Mouse (Mus musculus): Measurements from ENCODE around the gene Slc37a1. TPM values are rescaled to one million over a fixed set of nuclear protein-coding genes. Genes with fewer than 3 reads are reported as not detected.
"Not testable (repeated sequence)": the region's sequence is repeated elsewhere in the genome, so short reads cannot be mapped to it uniquely, and the experiment has no call there.

The Slc37a1 gene
- polyA plus RNA-seq, 1 experiment from 2014 or later = 16.5 TPM

DNA sequence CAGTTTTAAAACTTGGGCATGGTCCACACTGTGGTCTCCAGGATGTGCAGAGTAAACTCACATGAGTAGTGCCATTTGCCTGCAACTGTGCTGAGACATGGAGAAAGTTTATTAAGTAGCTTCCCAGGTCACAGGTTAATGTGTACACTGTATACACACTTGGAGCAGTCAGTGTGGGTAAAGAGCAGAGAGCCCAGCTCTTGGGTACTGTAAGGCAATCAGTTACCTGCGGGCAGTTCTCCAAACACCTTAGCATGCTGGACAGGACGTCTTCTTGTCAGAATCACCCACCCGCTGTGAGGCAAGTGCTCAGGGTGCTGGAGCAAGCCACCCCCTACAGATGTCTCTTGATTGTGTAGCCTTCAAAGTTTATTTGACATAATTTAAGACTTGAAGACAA is 58.2 kb downstream of the Slc37a1 start:
- no peak for TF ChIP-seq CTCF (IDR thresholded peaks at IDR 0.05; ENCODE audit: low read depth)
- Histone ChIP-seq H3K27me3 (replicated peaks; ENCODE audit: control insufficient read depth, insufficient read depth, low read length) (no peaks in the 10 kb centered on the region), H3K4me3 (ENCODE audit: low read depth, low read length) (no peak overlapping the region), H3K4me1 (replicated peaks; ENCODE audit: control insufficient read depth, insufficient read depth, low read length) (no peaks in the 10 kb centered on the region), H3K27ac (ENCODE audit: low read depth, low read length) (no peak overlapping the region), H3K36me3 (ENCODE audit: control insufficient read depth, insufficient read depth) (peaks cover 66% of the 10 kb centered on the region; the same call in 1 of the 2 replicates), H3K9me3 (ENCODE audit: control insufficient read depth) (no peaks in the 10 kb centered on the region), H3K4me2 (replicated peaks; ENCODE audit: low read depth) (no peak overlapping the region), H3K9ac (ENCODE audit: low read depth, low read length) (no peak overlapping the region)
- ATAC-seq = no peak
- WGBS = 73% methylated on average over 3 of the region's 3 CpGs

DNA sequence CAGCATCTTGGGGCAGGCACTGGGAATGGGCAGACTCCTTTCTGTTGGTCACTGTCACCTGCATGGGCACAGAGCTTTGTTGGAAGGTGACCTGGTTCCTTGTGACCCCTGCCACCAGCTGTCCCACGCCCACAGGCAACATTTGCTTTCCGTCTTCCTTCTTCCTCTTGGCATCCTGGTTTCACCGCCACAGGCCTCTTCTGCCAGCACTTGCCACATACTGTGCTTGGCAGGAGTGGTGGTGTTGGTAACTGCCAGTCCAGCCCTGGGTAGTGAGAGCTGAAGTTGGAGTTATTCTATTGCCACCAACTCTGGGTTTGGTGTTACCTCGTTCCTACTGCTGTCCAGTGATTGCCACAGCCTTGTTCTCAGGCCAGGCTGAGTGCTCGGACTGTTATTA is 61.5 kb downstream of the Slc37a1 start:
- Histone ChIP-seq H3K36me3 (ENCODE audit: control insufficient read depth, insufficient read depth) (peaks cover 58% of the 10 kb centered on the region; the same call in 1 of the 2 replicates), H3K4me1 (replicated peaks; ENCODE audit: control insufficient read depth, insufficient read depth, low read length) (no peaks in the 10 kb centered on the region), H3K9ac (ENCODE audit: low read depth, low read length) (no peak overlapping the region), H3K27ac (ENCODE audit: low read depth, low read length) (no peak overlapping the region), H3K4me2 (replicated peaks; ENCODE audit: low read depth) (no peak overlapping the region), H3K27me3 (replicated peaks; ENCODE audit: control insufficient read depth, insufficient read depth, low read length) (no peaks in the 10 kb centered on the region), H3K9me3 (ENCODE audit: control insufficient read depth) (no peaks in the 10 kb centered on the region), H3K4me3 (ENCODE audit: low read depth, low read length) (no peak overlapping the region)
- ATAC-seq = no peak
- 91% methylated on average over 5 of the region's 5 CpGs for WGBS
- no peak for TF ChIP-seq CTCF (IDR thresholded peaks at IDR 0.05; ENCODE audit: low read depth)

DNA sequence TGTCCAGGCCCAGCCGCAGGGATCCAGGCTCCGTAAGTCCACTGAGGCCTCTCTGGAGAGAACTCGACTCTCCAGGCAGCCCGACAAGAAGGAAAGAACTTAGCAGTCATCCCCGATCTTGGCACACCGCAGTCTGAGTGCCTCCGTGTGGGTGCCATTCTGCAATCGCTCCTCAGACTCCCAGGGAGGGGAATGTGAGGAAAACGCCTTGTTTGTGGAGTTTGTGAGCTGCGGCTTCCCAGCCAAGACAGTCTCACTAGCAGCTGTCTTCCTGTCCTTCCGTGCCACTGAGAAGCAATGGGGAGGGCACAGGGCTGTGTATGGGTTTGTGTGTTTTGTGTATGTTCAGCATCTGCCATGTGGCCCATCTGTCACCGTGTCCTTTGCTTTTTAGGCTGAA is 62.8 kb downstream of the Slc37a1 start:
- no peaks in the 10 kb centered on the region for H3K27me3 ChIP-seq (replicated peaks; ENCODE audit: control insufficient read depth, insufficient read depth, low read length)
- H3K27ac ChIP-seq (ENCODE audit: low read depth, low read length) = no peak overlapping the region
- no peak for ATAC-seq
- H3K4me2 ChIP-seq (replicated peaks; ENCODE audit: low read depth) = no peak overlapping the region
- TF ChIP-seq CTCF (IDR thresholded peaks at IDR 0.05; ENCODE audit: low read depth) = no peak
- 82% methylated on average over 12 of the region's 12 CpGs for WGBS
- H3K9me3 ChIP-seq (ENCODE audit: control insufficient read depth) = no peaks in the 10 kb centered on the region
- peaks cover 54% of the 10 kb centered on the region; the same call in 1 of the 2 replicates for H3K36me3 ChIP-seq (ENCODE audit: control insufficient read depth, insufficient read depth)
- H3K4me3 ChIP-seq (ENCODE audit: low read depth, low read length) = no peak overlapping the region
- H3K9ac ChIP-seq (ENCODE audit: low read depth, low read length) = no peak overlapping the region
- H3K4me1 ChIP-seq (replicated peaks; ENCODE audit: control insufficient read depth, insufficient read depth, low read length) = no peaks in the 10 kb centered on the region

GRCm38 (mm10) chr17:31351984-31352383 is 65.4 kb downstream of the Slc37a1 start:
- Histone ChIP-seq H3K27ac (ENCODE audit: low read depth, low read length) (no peak overlapping the region), H3K36me3 (ENCODE audit: control insufficient read depth, insufficient read depth) (peaks cover 33% of the 10 kb centered on the region; the same call in 1 of the 2 replicates)
- WGBS = 70% methylated on average over 8 of the region's 8 CpGs

DNA sequence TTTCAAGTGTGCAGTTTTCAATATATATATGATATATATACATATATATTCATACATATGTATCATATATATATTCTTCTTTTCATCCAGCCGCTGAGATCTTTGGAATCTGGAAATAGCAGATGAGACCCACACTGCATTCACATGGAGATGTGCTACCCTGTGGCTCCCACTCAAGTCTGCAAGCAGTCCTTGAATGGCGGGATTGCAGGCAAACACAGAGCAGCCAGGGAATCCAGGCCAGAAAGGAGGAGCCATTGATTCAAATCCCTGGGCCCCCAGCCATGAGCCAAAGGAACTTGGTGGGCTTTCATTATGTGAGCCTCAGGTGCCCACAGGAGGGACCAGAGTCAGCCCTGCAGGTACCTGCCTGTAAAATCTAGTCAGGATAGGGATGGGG is 66.7 kb downstream of the Slc37a1 start:
- no peak for ATAC-seq
- no peak for TF ChIP-seq CTCF (IDR thresholded peaks at IDR 0.05; ENCODE audit: low read depth)
- H3K4me3 ChIP-seq (ENCODE audit: low read depth, low read length) = no peak overlapping the region
- H3K27ac ChIP-seq (ENCODE audit: low read depth, low read length) = no peak overlapping the region
- no peaks in the 10 kb centered on the region for H3K27me3 ChIP-seq (replicated peaks; ENCODE audit: control insufficient read depth, insufficient read depth, low read length)
- WGBS = 85% methylated on average over 2 of the region's 2 CpGs
- H3K36me3 ChIP-seq (ENCODE audit: control insufficient read depth, insufficient read depth) = peaks cover 21% of the 10 kb centered on the region; the same call in 1 of the 2 replicates
- no peaks in the 10 kb centered on the region for H3K4me1 ChIP-seq (replicated peaks; ENCODE audit: control insufficient read depth, insufficient read depth, low read length)
- H3K9ac ChIP-seq (ENCODE audit: low read depth, low read length) = no peak overlapping the region
- no peaks in the 10 kb centered on the region for H3K9me3 ChIP-seq (ENCODE audit: control insufficient read depth)
- H3K4me2 ChIP-seq (replicated peaks; ENCODE audit: low read depth) = no peak overlapping the region

More at GRCm38 (mm10) chr17:31351984-31352383, 65.4 kb downstream of the Slc37a1 start:
- no peaks in the 10 kb centered on the region for H3K27me3 ChIP-seq (replicated peaks; ENCODE audit: control insufficient read depth, insufficient read depth, low read length)
- H3K4me1 ChIP-seq (replicated peaks; ENCODE audit: control insufficient read depth, insufficient read depth, low read length) = no peaks in the 10 kb centered on the region
- ATAC-seq = no peak
- no peak overlapping the region for H3K4me2 ChIP-seq (replicated peaks; ENCODE audit: low read depth)
- no peak for TF ChIP-seq CTCF (IDR thresholded peaks at IDR 0.05; ENCODE audit: low read depth)
- no peak overlapping the region for H3K4me3 ChIP-seq (ENCODE audit: low read depth, low read length)
- H3K9me3 ChIP-seq (ENCODE audit: control insufficient read depth) = no peaks in the 10 kb centered on the region
- no peak overlapping the region for H3K9ac ChIP-seq (ENCODE audit: low read depth, low read length)

- H3K36me3 ChIP-seq (ENCODE audit: control insufficient read depth, insufficient read depth); H3K4me1 ChIP-seq (replicated peaks; ENCODE audit: control insufficient read depth, insufficient read depth, low read length); H3K27ac ChIP-seq (ENCODE audit: low read depth, low read length); H3K9ac ChIP-seq (ENCODE audit: low read depth, low read length); H3K4me3 ChIP-seq (ENCODE audit: low read depth, low read length); H3K9me3 ChIP-seq (ENCODE audit: control insufficient read depth); H3K4me2 ChIP-seq (replicated peaks; ENCODE audit: low read depth); ATAC-seq; H3K27me3 ChIP-seq (replicated peaks; ENCODE audit: control insufficient read depth, insufficient read depth, low read length): not testable (repeated sequence)
- WGBS = 67% methylated on average over 3 of the region's 3 CpGs
Measured at GRCm38 (mm10) chr17:31354684-31355083, 68.1 kb downstream of the Slc37a1 start.

All from intestine, postnatal 0 days (tissue).